Mouse (Mus musculus): Measurements from ENCODE around the gene Jhy.

DNA sequence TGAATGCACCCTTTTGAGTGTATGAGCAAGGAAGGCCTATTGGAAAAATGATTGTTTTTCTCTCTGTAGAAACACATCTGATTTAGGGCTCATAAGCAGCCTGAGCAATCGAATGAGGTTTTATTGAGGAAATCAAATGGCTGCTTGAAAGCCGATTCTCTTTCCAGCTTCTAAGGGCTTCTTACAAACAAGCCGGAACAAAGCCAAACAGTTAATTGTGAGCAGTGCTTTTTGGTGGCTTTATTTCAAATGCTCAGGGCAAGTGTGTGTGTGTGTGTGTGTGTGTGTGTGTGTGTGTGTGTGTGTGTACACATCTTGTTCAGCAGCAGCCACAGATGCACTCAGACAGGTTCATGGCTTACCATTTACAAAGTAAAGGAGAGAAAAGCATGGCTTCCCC, 2.5 kb downstream of the Jhy start:
- TF ChIP-seq CTCF (IDR thresholded peaks at IDR 0.05) (no peak), EP300 (IDR thresholded peaks at IDR 0.05) (no peak)

Measured in lung, postnatal 0 days (tissue).